Mouse (Mus musculus) stomach, embryonic 16.5 days (tissue): Measurements from ENCODE around the gene Lsm12. TPM values are rescaled to one million over a fixed set of nuclear protein-coding genes. Genes with fewer than 3 reads are reported as not detected.

Experiments
- ATAC-seq: fragments of 200-750 bp; cut with Nextera tagmentation; 2 replicates; pipeline ENCODE4 v1.8.0; 2017; ENCODE audit warnings: moderate number of reproducible peaks, moderate TSS enrichment; ENCODE audit not compliant: insufficient read depth, low FRiP score
- H3K27ac ChIP-seq: fragments of 300-500 bp; sonication (generic); 2 replicates; pipeline ENCODE4 v1.5.1; 2014; ENCODE audit warnings: low read length
- H3K27me3 ChIP-seq: fragments of 300-500 bp; sonication (generic); 2 replicates; pipeline ENCODE4 v1.6.1; 2014; ENCODE audit warnings: low read length, control low read depth, mixed read lengths; ENCODE audit not compliant: control insufficient read depth, insufficient read depth
- H3K36me3 ChIP-seq: fragments of 300-500 bp; sonication (generic); 2 replicates; pipeline ENCODE4 v1.6.1; 2014; ENCODE audit warnings: low read length; ENCODE audit not compliant: control insufficient read depth, insufficient read depth
- H3K4me1 ChIP-seq: fragments of 300-500 bp; sonication (generic); 2 replicates; pipeline ENCODE4 v1.6.1; 2014; ENCODE audit warnings: low read length, control low read depth, mixed read lengths; ENCODE audit not compliant: control insufficient read depth, insufficient read depth
- H3K4me2 ChIP-seq: fragments of 300-500 bp; sonication (generic); 2 replicates; pipeline ENCODE4 v1.6.1; 2014; ENCODE audit warnings: low read depth, low read length, mixed read lengths
- H3K4me3 ChIP-seq: fragments of 300-500 bp; sonication (generic); replicated peaks from 2 replicates; pipeline ENCODE4 v1.5.1; 2014; ENCODE audit warnings: mild to moderate bottlenecking, low read length
- H3K9ac ChIP-seq: fragments of 300-500 bp; sonication (generic); 2 replicates; pipeline ENCODE4 v1.6.1; 2014; ENCODE audit warnings: low read length
- H3K9me3 ChIP-seq: fragments of 300-500 bp; sonication (generic); replicated peaks from 2 replicates; pipeline ENCODE4 v1.6.1; 2016; ENCODE audit warnings: low read length, control low read depth; ENCODE audit not compliant: control insufficient read depth
- WGBS: fragments of 180-500 bp; shearing (Covaris S2); extraction: QIAGEN DNeasy Blood & Tissue Kit; methylation state at CpG from one replicate; pipeline ENCODE4 v1.1.7; 2014; 5-methylcytosine and 5-hydroxymethylcytosine counted together
- polyA plus RNA-seq: library from polyadenylated mRNA; unstranded; fragments of >200 nt; fragmentation: Nextera tagmentation; extraction: Ambion mirVana; gene quantifications from 2 replicates; pipeline ENCODE4 v1.2.1, GENCODE M21; 2015

Gene Lsm12
- polyA plus RNA-seq, 1 experiment from 2014 or later, result 85.4 TPM

- peaks cover 70% of the 10 kb centered on the region for H3K4me1 ChIP-seq
- no peaks in the 10 kb centered on the region for H3K27me3 ChIP-seq
- H3K9ac ChIP-seq, result no peak overlapping the region; the same call in 1 of the 2 replicates
- H3K4me2 ChIP-seq, result no peak overlapping the region
- H3K36me3 ChIP-seq, result no peaks in the 10 kb centered on the region
- peak overlapping the region; percentile 32; the same call in 1 of the 2 replicates for H3K27ac ChIP-seq
- no peak overlapping the region for H3K4me3 ChIP-seq
- H3K9me3 ChIP-seq, result no peaks in the 10 kb centered on the region
- 43% methylated on average over 5 of the region's 5 CpGs for WGBS
- no peak for ATAC-seq
Measured at GRCm38 (mm10) chr11:102225221-102225620, 40.1 kb upstream of the Lsm12 start.

- H3K4me3 ChIP-seq, result peak overlapping the region; percentile 18
- peaks cover 76% of the 10 kb centered on the region for H3K4me1 ChIP-seq
- no peaks in the 10 kb centered on the region for H3K9me3 ChIP-seq
- H3K27me3 ChIP-seq, result no peaks in the 10 kb centered on the region
- 15% methylated on average over 22 of the region's 22 CpGs for WGBS
- peak overlapping the region; percentile 44 for H3K4me2 ChIP-seq
- no peak for ATAC-seq
- H3K9ac ChIP-seq, result peak overlapping the region; percentile 58
- peak overlapping the region; percentile 32; the same call in 1 of the 2 replicates for H3K27ac ChIP-seq
- no peaks in the 10 kb centered on the region for H3K36me3 ChIP-seq
Measured at GRCm38 (mm10) chr11:102224686-102225085, 39.6 kb upstream of the Lsm12 start.

DNA sequence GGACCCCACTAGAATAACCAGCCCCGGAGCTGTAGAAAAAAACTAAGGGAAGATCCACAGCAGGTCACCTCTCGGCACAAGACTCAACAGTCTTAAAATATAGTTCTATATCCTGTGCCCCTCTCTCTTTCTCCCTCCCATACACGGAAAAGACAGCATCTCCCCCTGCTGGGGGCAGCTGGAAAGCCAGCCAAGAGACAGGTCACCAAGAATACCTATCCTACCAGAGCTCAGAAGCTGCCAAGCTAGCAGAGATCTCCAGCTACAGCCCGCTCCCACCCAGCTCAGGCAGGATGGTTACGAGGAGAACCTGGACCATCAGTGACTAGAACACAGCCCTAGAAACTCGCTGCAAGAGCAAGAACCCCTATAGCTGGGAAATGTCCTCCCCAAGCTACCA lies 38.1 kb upstream of the Lsm12 start:
- Histone ChIP-seq H3K9me3 (no peaks in the 10 kb centered on the region), H3K27ac (no peak overlapping the region), H3K36me3 (no peaks in the 10 kb centered on the region), H3K4me1 (peaks cover 77% of the 10 kb centered on the region), H3K27me3 (no peaks in the 10 kb centered on the region), H3K4me2 (no peak overlapping the region), H3K9ac (0 out of 2 replicates have a peak overlapping the region, but pooled peaks have one; percentile 27), H3K4me3 (no peak overlapping the region)
- WGBS, result 34% methylated on average over 6 of the region's 6 CpGs
- no peak for ATAC-seq

DNA sequence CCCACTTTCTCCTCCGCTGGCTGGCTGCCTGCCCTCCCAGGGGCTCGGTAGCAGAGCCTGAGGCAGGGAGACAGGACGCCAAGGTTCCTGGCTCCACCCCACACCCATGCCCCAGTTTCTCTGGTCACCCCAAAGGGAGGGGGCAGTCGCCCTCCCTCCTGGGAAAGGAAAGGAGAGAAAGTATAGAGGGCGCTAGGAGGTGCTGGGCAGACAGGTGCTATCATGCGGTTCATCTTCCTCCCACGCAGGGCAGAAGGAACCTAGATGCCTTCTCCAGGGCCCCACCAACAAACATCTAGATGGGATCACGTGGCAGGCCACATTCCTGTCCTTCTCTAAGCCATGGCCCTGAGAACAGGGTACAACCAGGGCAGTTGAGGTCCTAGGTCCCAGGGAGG lies 36.9 kb upstream of the Lsm12 start:
- H3K27ac ChIP-seq, result no peak overlapping the region

DNA sequence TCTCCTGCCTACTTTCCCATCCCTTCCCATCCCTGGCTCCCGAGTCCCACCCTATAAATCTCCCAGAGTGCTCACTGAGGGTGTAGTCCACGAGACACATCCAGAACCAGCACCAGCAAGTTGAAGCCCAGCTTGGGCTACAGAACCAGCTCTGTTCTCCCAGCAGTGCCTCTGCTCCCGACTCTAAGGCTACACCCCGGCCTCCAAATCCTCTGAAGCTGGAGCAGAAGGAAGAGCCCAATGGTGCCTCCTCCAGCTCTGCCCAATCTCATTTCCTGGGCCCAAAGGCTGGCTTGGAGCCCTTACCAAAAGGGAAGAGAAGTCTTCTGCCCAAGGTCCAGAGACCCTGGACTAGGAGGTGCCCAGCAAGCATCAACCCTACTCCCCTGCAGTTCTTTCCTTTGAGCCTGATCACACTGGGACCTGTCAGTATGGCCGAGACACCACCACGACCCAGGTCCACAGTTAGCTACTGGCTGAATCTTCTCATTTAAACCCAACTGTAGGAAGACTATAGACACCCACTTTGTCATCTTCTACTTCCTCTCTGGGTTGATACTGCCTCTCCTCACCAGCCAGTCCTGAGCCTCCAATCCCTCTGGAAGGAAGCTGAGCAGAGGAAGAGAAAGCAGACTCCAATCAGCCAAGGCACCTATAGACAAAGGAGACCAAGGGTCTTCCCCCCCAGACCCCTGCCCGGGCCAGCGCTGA lies 36.3 kb upstream of the Lsm12 start:
- H3K9me3 ChIP-seq, result no peaks in the 10 kb centered on the region
- no peak overlapping the region for H3K27ac ChIP-seq
- H3K4me1 ChIP-seq, result peaks cover 81% of the 10 kb centered on the region
- 83% methylated on average over 8 of the region's 8 CpGs for WGBS
- H3K36me3 ChIP-seq, result no peaks in the 10 kb centered on the region
- no peak overlapping the region for H3K9ac ChIP-seq
- H3K27me3 ChIP-seq, result no peaks in the 10 kb centered on the region
- H3K4me3 ChIP-seq, result no peak overlapping the region
- H3K4me2 ChIP-seq, result no peak overlapping the region
- ATAC-seq, result no peak

More for the DNA sequence above, 36.9 kb upstream of the Lsm12 start:
- no peak overlapping the region for H3K4me3 ChIP-seq
- H3K9ac ChIP-seq, result no peak overlapping the region
- no peak for ATAC-seq
- peaks cover 78% of the 10 kb centered on the region for H3K4me1 ChIP-seq
- H3K27me3 ChIP-seq, result no peaks in the 10 kb centered on the region
- no peaks in the 10 kb centered on the region for H3K9me3 ChIP-seq
- no peaks in the 10 kb centered on the region for H3K36me3 ChIP-seq
- no peak overlapping the region for H3K4me2 ChIP-seq
- 66% methylated on average over 8 of the region's 8 CpGs for WGBS

DNA sequence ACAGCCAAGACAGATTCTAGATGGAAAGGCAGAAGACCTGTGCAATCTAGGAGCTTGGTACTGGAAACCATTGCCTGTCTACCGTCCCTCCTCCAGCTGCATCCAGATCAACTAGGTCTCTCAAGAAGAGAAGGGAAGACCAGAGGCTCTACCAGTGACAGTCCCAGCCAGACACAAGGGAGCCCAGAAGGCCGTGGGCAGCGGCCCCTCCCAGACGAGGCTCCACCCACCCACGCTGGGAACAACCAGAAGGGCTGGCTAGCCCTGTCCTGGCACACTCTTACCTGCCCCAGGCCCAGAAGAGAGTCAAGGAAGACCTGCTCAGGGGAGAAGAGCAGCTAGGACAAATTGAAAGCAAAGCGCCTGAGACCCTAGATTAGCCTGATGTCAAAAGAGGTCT lies 35.4 kb upstream of the Lsm12 start:
- no peak for ATAC-seq
- no peaks in the 10 kb centered on the region for H3K27me3 ChIP-seq
- peaks cover 81% of the 10 kb centered on the region for H3K4me1 ChIP-seq
- no peak overlapping the region for H3K9ac ChIP-seq
- no peaks in the 10 kb centered on the region for H3K9me3 ChIP-seq
- H3K4me3 ChIP-seq, result no peak overlapping the region
- no peaks in the 10 kb centered on the region for H3K36me3 ChIP-seq
- no peak overlapping the region for H3K4me2 ChIP-seq
- WGBS, result 55% methylated on average over 6 of the region's 6 CpGs
- H3K27ac ChIP-seq, result peak overlapping the region; percentile 91

DNA sequence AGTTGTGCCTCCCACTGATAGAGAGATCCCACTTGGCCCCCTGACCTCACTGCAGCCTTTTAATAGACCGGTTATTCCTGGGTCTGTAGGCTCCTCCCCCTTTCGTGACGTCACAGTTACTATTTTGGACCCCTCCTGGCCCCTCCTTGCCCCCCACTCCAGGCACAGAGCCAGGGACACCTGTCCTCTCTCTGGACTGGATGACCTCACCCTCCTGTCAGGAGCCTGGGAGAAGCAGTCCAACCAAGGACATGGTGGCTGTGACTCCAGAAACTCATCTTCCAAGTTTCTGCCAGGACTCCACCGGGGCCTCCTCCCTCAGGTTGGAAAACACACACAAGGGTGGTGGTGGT lies 34.9 kb upstream of the Lsm12 start:
- Histone ChIP-seq H3K27me3 (no peaks in the 10 kb centered on the region), H3K36me3 (no peaks in the 10 kb centered on the region), H3K4me1 (peaks cover 81% of the 10 kb centered on the region), H3K27ac (peak overlapping the region; percentile 91), H3K9ac (peak overlapping the region; percentile 33; the same call in 1 of the 2 replicates), H3K9me3 (no peaks in the 10 kb centered on the region), H3K4me3 (no peak overlapping the region), H3K4me2 (no peak overlapping the region)
- ATAC-seq, result no peak
- WGBS, result 44% methylated on average over 4 of the region's 4 CpGs

DNA sequence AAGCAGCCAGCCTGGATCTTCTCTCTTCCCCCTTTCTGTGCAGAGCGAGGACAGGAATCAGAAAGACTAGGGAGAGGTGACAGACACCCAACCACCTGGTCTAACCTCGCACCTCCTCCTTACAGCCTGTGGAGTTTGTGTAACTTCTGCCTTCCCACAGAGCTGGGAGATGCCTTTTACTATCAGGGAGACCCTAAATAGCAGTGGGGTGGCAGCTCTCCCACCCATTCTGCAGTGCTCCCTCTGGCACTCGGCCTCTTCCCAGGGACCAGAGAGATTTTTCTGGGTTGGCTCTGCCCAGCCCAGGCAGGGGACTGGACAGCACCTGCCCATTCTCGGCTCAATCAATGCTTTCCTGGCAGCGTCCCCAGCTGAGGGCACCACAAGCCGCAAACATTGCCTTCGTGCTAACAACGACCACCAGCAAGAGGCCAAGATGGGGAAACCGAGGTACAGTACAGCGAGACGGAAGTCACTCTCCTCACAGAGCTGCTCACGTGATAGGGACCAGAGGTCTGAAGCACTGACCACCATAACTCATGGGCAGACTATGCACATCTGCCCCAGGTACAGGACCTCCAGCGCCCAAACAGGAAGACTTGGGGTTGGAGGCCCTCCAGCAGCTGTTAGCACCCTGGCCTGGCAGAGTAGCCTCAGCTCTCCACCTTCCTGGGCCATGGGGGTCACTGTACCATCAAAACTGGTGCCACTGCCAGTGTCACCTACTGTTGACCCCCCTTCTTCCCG lies 34.3 kb upstream of the Lsm12 start:
- peaks cover 81% of the 10 kb centered on the region for H3K4me1 ChIP-seq
- WGBS, result 48% methylated on average over 13 of the region's 14 CpGs
- peak overlapping the region; percentile 33 for H3K9ac ChIP-seq
- H3K4me3 ChIP-seq, result peak overlapping the region; percentile 49; the same call in 1 of the 2 replicates
- H3K9me3 ChIP-seq, result no peaks in the 10 kb centered on the region
- peak overlapping the region; percentile 74 for H3K4me2 ChIP-seq
- H3K36me3 ChIP-seq, result no peaks in the 10 kb centered on the region
- H3K27ac ChIP-seq, result peak overlapping the region; percentile 91
- no peaks in the 10 kb centered on the region for H3K27me3 ChIP-seq
- no peak for ATAC-seq

DNA sequence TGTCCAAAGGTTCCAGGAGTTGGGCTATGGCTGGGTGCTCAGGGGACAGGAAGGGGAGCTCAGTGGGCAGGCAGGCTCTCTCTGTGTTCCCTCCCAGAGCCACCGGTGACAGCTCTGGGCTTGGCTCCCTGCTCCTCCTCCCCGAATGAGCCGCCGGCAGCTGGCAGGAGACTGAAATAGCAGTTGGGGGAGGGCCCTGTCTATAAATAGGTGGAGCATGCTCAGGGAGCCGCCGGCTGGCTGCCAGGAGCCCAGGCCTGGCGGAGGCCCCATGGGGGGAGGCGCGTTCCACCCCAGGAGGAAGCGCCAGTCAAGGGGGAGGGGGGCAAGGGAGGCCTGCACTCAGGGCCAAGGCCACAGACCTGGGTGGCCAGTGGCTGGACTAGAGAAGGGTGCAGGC lies 33.7 kb upstream of the Lsm12 start:
- H3K4me2 ChIP-seq, result peak overlapping the region; percentile 74
- no peaks in the 10 kb centered on the region for H3K9me3 ChIP-seq
- ATAC-seq, result peak; percentile 88
- H3K4me1 ChIP-seq, result peaks cover 81% of the 10 kb centered on the region
- H3K4me3 ChIP-seq, result peak overlapping the region; percentile 49
- peak overlapping the region; percentile 74 for H3K9ac ChIP-seq
- H3K27me3 ChIP-seq, result no peaks in the 10 kb centered on the region
- H3K36me3 ChIP-seq, result no peaks in the 10 kb centered on the region
- peak overlapping the region; percentile 91 for H3K27ac ChIP-seq
- 1% methylated on average over 10 of the region's 10 CpGs for WGBS
